In genomic region chr3:93528807-93529206, GRCm38 (mm10) we compare ENCODE assay signal across 18 mouse cellular contexts.
"Had no signal": no experiment of that assay in that cellular context is flagged by ENCODE, and none has a peak within 500 bp of the region (broad histone marks: within the 10 kb centered on the region; RNA-seq: fewer than 3 reads in every experiment).

No protein-coding gene starts in this region.

- DNase-seq: liver, embryonic 13.5 days; liver, postnatal 0 days; lung, adult 2 months; lung, postnatal 10 days; lung, postnatal 4 days; midbrain, embryonic 14.5 days; right cerebral cortex, postnatal 14 days; thymus, adult 2 months; thymus, postnatal 25 days; thymus, postnatal 4 days had no signal

- H3K9ac ChIP-seq: liver, embryonic 13.5 days; liver, embryonic 15.5 days; liver, postnatal 0 days; lung, embryonic 15.5 days; midbrain, embryonic 12.5 days; neural tube, embryonic 12.5 days; stomach, embryonic 15.5 days had no signal

- H3K4me1 ChIP-seq: liver, embryonic 13.5 days; liver, embryonic 15.5 days; midbrain, embryonic 10.5 days; midbrain, embryonic 12.5 days; neural tube, embryonic 12.5 days; stomach, embryonic 15.5 days had no signal

- H3K9me3 ChIP-seq: liver, embryonic 13.5 days; liver, embryonic 15.5 days; lung, embryonic 15.5 days; midbrain, embryonic 12.5 days; neural tube, embryonic 12.5 days; stomach, embryonic 15.5 days had no signal

- H3K36me3 ChIP-seq: midbrain, embryonic 10.5 days; midbrain, embryonic 12.5 days; neural tube, embryonic 12.5 days had no signal

- H3K4me3 ChIP-seq: liver, embryonic 13.5 days; liver, embryonic 15.5 days; lung, embryonic 15.5 days; midbrain, embryonic 10.5 days; midbrain, embryonic 12.5 days; neural tube, embryonic 12.5 days; stomach, embryonic 15.5 days had no signal

- H3K27me3 ChIP-seq: liver, embryonic 13.5 days; liver, embryonic 15.5 days; lung, embryonic 15.5 days; midbrain, embryonic 12.5 days; neural tube, embryonic 12.5 days; stomach, embryonic 15.5 days had no signal

- H3K4me2 ChIP-seq: liver, embryonic 13.5 days; liver, embryonic 15.5 days; lung, embryonic 15.5 days; midbrain, embryonic 12.5 days; neural tube, embryonic 12.5 days; stomach, embryonic 15.5 days had no signal

- H3K27ac ChIP-seq: liver, embryonic 13.5 days; liver, embryonic 15.5 days; lung, embryonic 15.5 days; midbrain, embryonic 10.5 days; midbrain, embryonic 12.5 days; neural tube, embryonic 12.5 days; stomach, embryonic 15.5 days; stomach, postnatal 0 days had no signal

- ATAC-seq: liver, postnatal 0 days; midbrain, embryonic 16.5 days had no signal
